Mouse (Mus musculus): ENCODE measurements around the gene Cacnb4.

- no peak for TF ChIP-seq FLI1 (IDR thresholded peaks at IDR 0.05; ENCODE audit: low read length)
- TF ChIP-seq GATA1 (IDR thresholded peaks at IDR 0.05; ENCODE audit: borderline replicate concordance, low read length): no peak
Measured at GRCm38 (mm10) chr2:52427383-52427782, 249.2 kb downstream of the Cacnb4 start.

Measured in megakaryocyte, embryonic 14.5 days (primary cell).